9 mouse cellular contexts compared by ENCODE assay signal in the genomic region with DNA sequence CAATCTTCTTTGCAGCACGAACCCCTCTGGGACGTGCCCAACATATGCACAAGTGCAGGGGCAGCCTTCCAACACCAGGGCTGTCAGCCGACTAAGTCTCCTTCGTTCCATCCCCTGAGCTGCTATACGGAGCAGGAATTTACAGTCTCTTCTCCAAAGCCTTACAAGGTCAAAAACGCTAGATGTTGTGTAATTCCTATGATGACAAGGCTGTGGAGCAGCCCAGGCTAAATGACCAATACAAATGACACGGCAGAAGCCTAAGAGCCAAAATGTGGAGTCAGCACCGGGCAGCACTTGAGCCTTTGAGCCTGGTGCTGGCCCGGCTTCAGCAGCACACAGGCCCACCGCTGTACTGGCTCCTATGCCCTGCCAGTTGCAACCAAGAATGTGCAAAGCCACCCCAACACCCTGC. TPM values are rescaled to one million over a fixed set of nuclear protein-coding genes. Genes with fewer than 3 reads are reported as not detected.
A peak's percentile ranks its signal among the peaks of the same experiment; 100 is the strongest.
DNase-seq lines count a peak whose midpoint lies in the region; ATAC-seq lines count a peak whose summit lies in the region.
"Had no signal": no experiment of that assay in that cellular context is flagged by ENCODE, and none has a peak within 500 bp of the region (broad histone marks: within the 10 kb centered on the region; RNA-seq: fewer than 3 reads in every experiment).

No protein-coding gene starts in this region.

- H3K36me3 ChIP-seq in heart, embryonic 10.5 days: no peaks in the 10 kb centered on the region
- no peaks in the 10 kb centered on the region for H3K36me3 ChIP-seq in stomach, embryonic 16.5 days (ENCODE audit: control insufficient read depth, insufficient read depth, low read length)
- H3K36me3 ChIP-seq: embryonic facial prominence, embryonic 15.5 days had no signal

- peak overlapping the region; percentile 23; the same call in 1 of the 2 replicates for H3K9ac ChIP-seq in stomach, embryonic 16.5 days (ENCODE audit: low read length)
- H3K9ac ChIP-seq: embryonic facial prominence, embryonic 15.5 days had no signal

- WGBS in heart, embryonic 10.5 days: 63% methylated on average over 10 of the region's 10 CpGs
- 45% methylated on average over 10 of the region's 10 CpGs for WGBS in stomach, embryonic 16.5 days

- peak; percentile 68 to 72 for DNase-seq in heart, adult 18-20 months
- DNase-seq in heart, postnatal 36 days: no peak
- peak; percentile 64 for DNase-seq in adrenal gland, adult 8-10 months
- DNase-seq in heart, embryonic 10.5 days (ENCODE audit: low spot score): no peak
- DNase-seq in kidney, postnatal 25 days: peak; percentile 55 to 82
- no peak for DNase-seq in layer of hippocampus, postnatal 14 days (ENCODE audit: low spot score in 2 of 2)

- intact Hi-C loops in heart, postnatal 36 days (cut with DNase I): loop anchor here (5.0 kb wide), 1 partner anchor 34 kb away; the partner anchor contains the start of gene Sorbs1

- H3K4me3 ChIP-seq in heart, embryonic 10.5 days: no peak overlapping the region
- H3K4me3 ChIP-seq in stomach, embryonic 16.5 days (replicated peaks; ENCODE audit: low read length): no peak overlapping the region
- H3K4me3 ChIP-seq: embryonic facial prominence, embryonic 15.5 days had no signal

- H3K4me2 ChIP-seq in stomach, embryonic 16.5 days (ENCODE audit: low read depth, low read length): peak overlapping the region; percentile 15
- H3K4me2 ChIP-seq: embryonic facial prominence, embryonic 15.5 days had no signal

- ATAC-seq in stomach, embryonic 16.5 days (ENCODE audit: insufficient read depth, low FRiP score): peak; percentile 80
- no peak for ATAC-seq in erythroid progenitor cell, adult 5-6 weeks (replicated peaks; ENCODE audit: low FRiP score, poor library complexity, severe bottlenecking)

- H3K9me3 ChIP-seq in heart, embryonic 10.5 days: no peaks in the 10 kb centered on the region
- H3K9me3 ChIP-seq in stomach, embryonic 16.5 days (replicated peaks; ENCODE audit: control insufficient read depth, low read length): no peaks in the 10 kb centered on the region
- H3K9me3 ChIP-seq: embryonic facial prominence, embryonic 15.5 days had no signal

- H3K4me1 ChIP-seq in heart, embryonic 10.5 days: peaks cover 64% of the 10 kb centered on the region
- peaks cover 20% of the 10 kb centered on the region for H3K4me1 ChIP-seq in stomach, embryonic 16.5 days (ENCODE audit: control insufficient read depth, insufficient read depth, low read length)

- H3K27me3 ChIP-seq in heart, embryonic 10.5 days (ENCODE audit: insufficient read depth, poor library complexity, severe bottlenecking): no peaks in the 10 kb centered on the region
- H3K27me3 ChIP-seq in stomach, embryonic 16.5 days (ENCODE audit: control insufficient read depth, insufficient read depth, low read length): no peaks in the 10 kb centered on the region

- H3K27ac ChIP-seq in heart, embryonic 10.5 days: peak overlapping the region; percentile 77
- H3K27ac ChIP-seq in stomach, embryonic 16.5 days (ENCODE audit: low read length): peak overlapping the region; percentile 91
- H3K27ac ChIP-seq: embryonic facial prominence, embryonic 15.5 days had no signal

RNA-seq across cellular contexts. Expression of gene Sorbs1, which starts 35.4 kb away (rescaled TPM):
- 100 to 1,000 TPM; 642 to 766 TPM for total RNA-seq in heart, adult 18-20 months (2021)
- 100 to 1,000 TPM; 766 to 844 TPM for total RNA-seq in heart, postnatal 36 days (2021)
- 100 to 1,000 TPM in 1 of 4 experiments, 10 to 100 TPM in 3; 48.2 to 120 (median 68.1) TPM for total RNA-seq in adrenal gland, adult 8-10 months (2022)
- polyA plus RNA-seq in heart, embryonic 10.5 days (2016; fragmentation: Nextera tagmentation; extraction: Ambion mirVana): 71.2 and 98.1 TPM in 2 replicates
- polyA plus RNA-seq in stomach, embryonic 16.5 days (2015; fragmentation: Nextera tagmentation; extraction: Ambion mirVana): 106 and 114 TPM in 2 replicates
- total RNA-seq in layer of hippocampus, postnatal 14 days (2021): 100 to 1,000 TPM; 182 to 186 TPM
- total RNA-seq in erythroid progenitor cell, adult 5-6 weeks (2015; ENCODE audit: low replicate concordance): 87.9 and 106 TPM in 2 replicates
- 163 and 167 TPM in 2 replicates for total RNA-seq in erythroid progenitor cell, adult 5-6 weeks (2017; ENCODE audit: low replicate concordance)

Comparison
In these comparisons a context has a peak if more than half of its experiments do, and no peak if none do; other contexts are left out.
1. DNase-seq: peak in heart, adult 18-20 months (2 of 2), adrenal gland, adult 8-10 months (single experiment) and kidney, postnatal 25 days (2 of 2); none in heart, postnatal 36 days (0 of 2), heart, embryonic 10.5 days (single experiment) and layer of hippocampus, postnatal 14 days (0 of 2).